Mouse (Mus musculus) stomach, postnatal 0 days (tissue): Measurements from ENCODE around the gene Dpy19l3.

Source experiments
- CTCF ChIP-seq: IDR thresholded peaks from 2 replicates; pipeline ENCODE4 v1.5.1; 2016; ENCODE audit warnings: antibody characterized with exemption, low read depth, mild to moderate bottlenecking, moderate library complexity
- EP300 ChIP-seq: optimal IDR thresholded peaks from 2 replicates; pipeline ENCODE3; 2016; ENCODE audit warnings: antibody characterized with exemption

GRCm38 (mm10) chr7:35688781-35689349 is 65.4 kb downstream of the Dpy19l3 start:
- TF ChIP-seq CTCF (no peak), EP300 (no peak)
